Mouse (Mus musculus) heart, embryonic 11.5 days (tissue): ENCODE data around the gene Syngr3. TPM values are rescaled to one million over a fixed set of nuclear protein-coding genes. Genes with fewer than 3 reads are reported as not detected.
A peak's percentile ranks its signal among the peaks of the same experiment; 100 is the strongest.

Experiments used
- ATAC-seq: fragments of 200-750 bp; cut with Nextera tagmentation; replicated peaks from 2 replicates; pipeline ENCODE4 v1.8.0; 2017; ENCODE audit warnings: moderate library complexity; ENCODE audit not compliant: insufficient number of reproducible peaks, low FRiP score, low TSS enrichment
- H3K27ac ChIP-seq: fragments of 300-500 bp; sonication (generic); 2 replicates; pipeline ENCODE4 v1.5.1; 2014; ENCODE audit warnings: mild to moderate bottlenecking, low read depth, low read length
- H3K27me3 ChIP-seq: fragments of 300-500 bp; sonication (generic); 2 replicates; pipeline ENCODE4 v1.6.1; 2014; ENCODE audit warnings: mild to moderate bottlenecking, low read length, mixed read lengths; ENCODE audit not compliant: control insufficient read depth, insufficient read depth
- H3K36me3 ChIP-seq: fragments of 300-500 bp; sonication (generic); 2 replicates; pipeline ENCODE4 v1.6.1; 2014; ENCODE audit warnings: mild to moderate bottlenecking, low read length, moderate library complexity, mixed read lengths; ENCODE audit not compliant: control insufficient read depth, insufficient read depth
- H3K4me1 ChIP-seq: fragments of 300-500 bp; sonication (generic); 2 replicates; pipeline ENCODE4 v1.6.1; 2014; ENCODE audit warnings: low read length; ENCODE audit not compliant: control insufficient read depth, insufficient read depth
- H3K4me2 ChIP-seq: fragments of 300-500 bp; sonication (generic); 2 replicates; pipeline ENCODE4 v1.6.1; 2014; ENCODE audit warnings: mild to moderate bottlenecking, moderate library complexity
- H3K4me3 ChIP-seq: fragments of 300-500 bp; sonication (generic); 2 replicates; pipeline ENCODE4 v1.5.1; 2014; ENCODE audit warnings: low read depth, low read length
- H3K9ac ChIP-seq: fragments of 300-500 bp; sonication (generic); 2 replicates; pipeline ENCODE4 v1.6.1; 2014; ENCODE audit warnings: mild to moderate bottlenecking, low read depth, low read length, moderate library complexity
- H3K9me3 ChIP-seq: fragments of 300-500 bp; sonication (generic); replicated peaks from 2 replicates; pipeline ENCODE4 v1.6.1; 2016; ENCODE audit warnings: low read length; ENCODE audit not compliant: control insufficient read depth
- WGBS: fragments of 180-500 bp; shearing (Covaris S2); extraction: QIAGEN DNeasy Blood & Tissue Kit; methylation state at CpG from one replicate; pipeline ENCODE4 v1.1.7; 2014; ENCODE audit not compliant: insufficient replicate concordance; 5-methylcytosine and 5-hydroxymethylcytosine counted together
- polyA plus RNA-seq: library from polyadenylated mRNA; unstranded; fragments of >200 nt; fragmentation: Nextera tagmentation; extraction: Ambion mirVana; gene quantifications from 2 replicates; pipeline ENCODE4 v1.2.1, GENCODE M21; 2014

Gene Syngr3
- polyA plus RNA-seq, 1 experiment from 2014 or later: 0.39 TPM

GRCm38 (mm10) chr17:24649581-24650069 lies 40.1 kb downstream of the Syngr3 start:
- ATAC-seq: peak; percentile 27
- under 1% methylated on average over 35 of the region's 35 CpGs for WGBS
- Histone ChIP-seq H3K4me3 (peak overlapping the region; percentile 76), H3K36me3 (no peaks in the 10 kb centered on the region), H3K4me1 (peaks cover 33% of the 10 kb centered on the region), H3K4me2 (peak overlapping the region; percentile 98), H3K9ac (peak overlapping the region; percentile 80), H3K27me3 (peaks cover 32% of the 10 kb centered on the region), H3K27ac (peak overlapping the region; percentile 29; the same call in 1 of the 2 replicates), H3K9me3 (no peaks in the 10 kb centered on the region)

GRCm38 (mm10) chr17:24648731-24649377 lies 40.9 kb downstream of the Syngr3 start:
- Histone ChIP-seq H3K4me2 (peak overlapping the region; percentile 98), H3K9ac (peak overlapping the region; percentile 80; the same call in 1 of the 2 replicates), H3K4me3 (peak overlapping the region; percentile 76), H3K27me3 (peaks cover 32% of the 10 kb centered on the region), H3K4me1 (peaks cover 40% of the 10 kb centered on the region), H3K36me3 (no peaks in the 10 kb centered on the region), H3K27ac (no peak overlapping the region), H3K9me3 (no peaks in the 10 kb centered on the region)
- no peak for ATAC-seq
- WGBS: 66% methylated on average over 10 of the region's 10 CpGs

GRCm38 (mm10) chr17:24647493-24647892 lies 42.3 kb downstream of the Syngr3 start:
- Histone ChIP-seq H3K9ac (no peak overlapping the region), H3K4me2 (peak overlapping the region; percentile 41), H3K4me3 (peak overlapping the region; percentile 1; the same call in 1 of the 2 replicates), H3K27ac (peak overlapping the region; percentile 17; the same call in 1 of the 2 replicates), H3K4me1 (peaks cover 47% of the 10 kb centered on the region), H3K9me3 (no peaks in the 10 kb centered on the region), H3K27me3 (peaks cover 37% of the 10 kb centered on the region), H3K36me3 (no peaks in the 10 kb centered on the region)
- no peak for ATAC-seq
- 62% methylated on average over 11 of the region's 11 CpGs for WGBS

- Histone ChIP-seq H3K9ac (no peak overlapping the region), H3K9me3 (no peaks in the 10 kb centered on the region), H3K4me3 (no peak overlapping the region), H3K4me1 (peaks cover 47% of the 10 kb centered on the region), H3K27me3 (peaks cover 41% of the 10 kb centered on the region), H3K27ac (peak overlapping the region; percentile 88), H3K36me3 (no peaks in the 10 kb centered on the region), H3K4me2 (no peak overlapping the region)
- WGBS: 79% methylated on average over 4 of the region's 4 CpGs
- ATAC-seq: no peak
Observed at GRCm38 (mm10) chr17:24646381-24646780, 43.4 kb downstream of the Syngr3 start.

- Histone ChIP-seq H3K9ac (no peak overlapping the region), H3K27me3 (peaks cover 41% of the 10 kb centered on the region), H3K4me2 (peak overlapping the region; percentile 20; the same call in 1 of the 2 replicates), H3K4me1 (peaks cover 47% of the 10 kb centered on the region), H3K36me3 (no peaks in the 10 kb centered on the region), H3K27ac (peak overlapping the region; percentile 88), H3K4me3 (no peak overlapping the region), H3K9me3 (no peaks in the 10 kb centered on the region)
- 54% methylated on average over 3 of the region's 3 CpGs for WGBS
- no peak for ATAC-seq
Observed at GRCm38 (mm10) chr17:24645916-24646315, 43.8 kb downstream of the Syngr3 start.

- Histone ChIP-seq H3K27ac (peak overlapping the region; percentile 88), H3K9me3 (no peaks in the 10 kb centered on the region), H3K27me3 (peaks cover 42% of the 10 kb centered on the region), H3K36me3 (peaks cover 2% of the 10 kb centered on the region; the same call in 1 of the 2 replicates), H3K4me3 (no peak overlapping the region), H3K4me2 (peak overlapping the region; percentile 20), H3K4me1 (peaks cover 44% of the 10 kb centered on the region), H3K9ac (peak overlapping the region; percentile 62)
- WGBS: 64% methylated on average over 9 of the region's 9 CpGs
- peak; percentile 13; the same call in 1 of the 2 replicates for ATAC-seq
Observed at GRCm38 (mm10) chr17:24644875-24645721, 44.7 kb downstream of the Syngr3 start.

GRCm38 (mm10) chr17:24644030-24644715 lies 45.6 kb downstream of the Syngr3 start:
- Histone ChIP-seq H3K27ac (peak overlapping the region; percentile 88), H3K4me2 (peak overlapping the region; percentile 20), H3K4me3 (no peak overlapping the region), H3K27me3 (peaks cover 48% of the 10 kb centered on the region), H3K9ac (peak overlapping the region; percentile 61), H3K9me3 (no peaks in the 10 kb centered on the region), H3K36me3 (peaks cover 2% of the 10 kb centered on the region; the same call in 1 of the 2 replicates), H3K4me1 (peaks cover 43% of the 10 kb centered on the region)
- WGBS: 32% methylated on average over 7 of the region's 7 CpGs
- ATAC-seq: peak; percentile 43

- Histone ChIP-seq H3K4me3 (no peak overlapping the region), H3K27me3 (peaks cover 48% of the 10 kb centered on the region), H3K4me2 (no peak overlapping the region), H3K36me3 (peaks cover 2% of the 10 kb centered on the region; the same call in 1 of the 2 replicates), H3K4me1 (peaks cover 40% of the 10 kb centered on the region), H3K27ac (no peak overlapping the region), H3K9ac (no peak overlapping the region), H3K9me3 (no peaks in the 10 kb centered on the region)
- 65% methylated on average over 6 of the region's 6 CpGs for WGBS
- no peak for ATAC-seq
Observed at GRCm38 (mm10) chr17:24642791-24643343, 46.9 kb downstream of the Syngr3 start.
